Mouse (Mus musculus): ENCODE results near the gene Gm30302. TPM values are rescaled to one million over a fixed set of nuclear protein-coding genes. Genes with fewer than 3 reads are reported as not detected.
"Not testable (repeated sequence)": the region's sequence is repeated elsewhere in the genome, so short reads cannot be mapped to it uniquely, and the experiment has no call there.

The Gm30302 gene
- polyA plus RNA-seq, 1 experiment from 2014 or later: not detected

DNA sequence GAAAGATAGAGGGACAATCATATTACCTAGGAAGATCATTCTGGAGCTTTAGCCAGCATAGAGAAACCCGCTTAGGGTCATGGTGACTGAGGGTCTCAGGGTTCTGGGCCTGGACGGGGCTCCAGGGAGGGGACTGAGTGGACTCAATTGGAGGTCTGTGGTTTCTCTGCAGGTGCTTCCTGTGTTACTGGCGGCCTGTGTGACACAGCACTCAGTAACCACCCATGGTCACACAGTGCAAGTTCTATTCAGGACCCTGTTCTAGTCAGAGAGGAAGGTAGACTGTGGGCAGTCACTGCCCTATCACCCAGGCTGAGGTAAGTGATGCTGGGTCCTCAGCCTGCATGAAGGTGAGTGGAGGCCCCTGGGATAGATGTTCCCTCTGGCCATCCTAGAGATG lies 14.9 kb downstream of the Gm30302 start:
- no peak for ATAC-seq (replicated peaks; ENCODE audit: low FRiP score)
- 78% methylated on average over 3 of the region's 3 CpGs for WGBS
- H3K4me2 ChIP-seq: no peak overlapping the region
- peaks cover 2% of the 10 kb centered on the region; the same call in 1 of the 2 replicates for H3K4me1 ChIP-seq
- no peak overlapping the region for H3K4me3 ChIP-seq (replicated peaks)
- no peak overlapping the region for H3K9ac ChIP-seq
- no peaks in the 10 kb centered on the region for H3K27me3 ChIP-seq
- no peak overlapping the region for H3K27ac ChIP-seq
- no peaks in the 10 kb centered on the region for H3K9me3 ChIP-seq (replicated peaks)
- no peaks in the 10 kb centered on the region for H3K36me3 ChIP-seq

- not testable (repeated sequence) for H3K27me3 ChIP-seq; H3K4me3 ChIP-seq (replicated peaks); H3K9ac ChIP-seq; H3K36me3 ChIP-seq; H3K9me3 ChIP-seq (replicated peaks); H3K27ac ChIP-seq; ATAC-seq (replicated peaks; ENCODE audit: low FRiP score); H3K4me2 ChIP-seq; H3K4me1 ChIP-seq
Measured at GRCm38 (mm10) chr13:49771536-49771935, 27.3 kb downstream of the Gm30302 start.

DNA sequence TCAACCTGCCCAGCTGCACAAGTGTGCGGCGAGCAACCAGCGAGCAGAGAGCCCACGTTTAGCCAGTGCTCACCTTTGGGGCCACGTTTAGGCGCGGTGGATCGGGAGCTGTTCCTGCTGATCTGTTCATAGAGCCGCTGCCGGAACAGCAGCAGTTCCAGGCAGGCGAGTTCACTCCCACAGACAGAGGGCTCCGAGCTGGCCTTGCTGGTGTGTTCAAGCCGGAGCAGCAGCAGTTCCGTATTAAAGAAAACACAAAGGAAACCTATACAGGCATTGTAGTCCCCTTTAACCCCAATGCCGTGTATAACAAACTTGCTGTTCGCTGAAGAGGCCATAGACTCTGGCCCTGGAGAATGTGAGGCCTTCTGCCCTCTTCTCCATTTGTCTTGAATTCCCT lies 29.7 kb downstream of the Gm30302 start:
- no peaks in the 10 kb centered on the region for H3K36me3 ChIP-seq
- no peak for ATAC-seq (replicated peaks; ENCODE audit: low FRiP score)
- 63% methylated on average over 16 of the region's 16 CpGs for WGBS

GRCm38 (mm10) chr13:49768048-49768447 lies 30.8 kb downstream of the Gm30302 start:
- WGBS: 73% methylated on average over 2 of the region's 2 CpGs

More for the DNA sequence above, 29.7 kb downstream of the Gm30302 start:
- H3K4me2 ChIP-seq: no peak overlapping the region
- no peak overlapping the region for H3K4me3 ChIP-seq (replicated peaks)
- no peak overlapping the region for H3K27ac ChIP-seq
- no peaks in the 10 kb centered on the region for H3K27me3 ChIP-seq
- H3K9me3 ChIP-seq (replicated peaks): no peaks in the 10 kb centered on the region
- H3K4me1 ChIP-seq: no peaks in the 10 kb centered on the region
- no peak overlapping the region for H3K9ac ChIP-seq

GRCm38 (mm10) chr13:49766269-49766668 lies 32.5 kb downstream of the Gm30302 start:
- H3K4me2 ChIP-seq: no peak overlapping the region
- 51% methylated on average over 9 of the region's 9 CpGs for WGBS
- no peak overlapping the region for H3K27ac ChIP-seq

More at GRCm38 (mm10) chr13:49768048-49768447, 30.8 kb downstream of the Gm30302 start:
- Histone ChIP-seq H3K27me3 (no peaks in the 10 kb centered on the region), H3K36me3 (no peaks in the 10 kb centered on the region), H3K4me3 (replicated peaks) (no peak overlapping the region), H3K4me2 (no peak overlapping the region), H3K4me1 (no peaks in the 10 kb centered on the region), H3K27ac (no peak overlapping the region), H3K9ac (no peak overlapping the region), H3K9me3 (replicated peaks) (no peaks in the 10 kb centered on the region)
- ATAC-seq (replicated peaks; ENCODE audit: low FRiP score): no peak

DNA sequence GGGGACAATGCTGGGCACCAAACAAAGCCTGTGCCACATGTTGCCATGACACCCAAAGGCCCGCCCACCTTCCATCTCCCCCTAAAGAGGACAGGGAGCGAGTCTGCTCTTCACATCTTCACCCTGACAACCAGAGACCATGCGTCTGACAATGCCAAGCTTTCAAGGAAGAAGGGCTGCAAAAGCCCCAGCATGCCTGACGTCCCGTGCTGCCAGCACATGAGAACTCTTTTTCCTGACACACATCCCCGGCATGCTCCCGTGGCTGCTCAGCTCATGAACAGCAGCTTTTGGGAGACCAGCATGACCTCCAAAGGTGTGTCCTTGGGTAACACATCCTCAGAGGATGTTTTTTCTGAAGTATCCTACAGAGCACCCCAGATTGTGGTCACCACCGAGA lies 33.5 kb downstream of the Gm30302 start:
- Histone ChIP-seq H3K36me3 (no peaks in the 10 kb centered on the region), H3K4me2 (no peak overlapping the region), H3K9me3 (replicated peaks) (no peaks in the 10 kb centered on the region), H3K9ac (no peak overlapping the region), H3K4me3 (replicated peaks) (no peak overlapping the region), H3K27ac (no peak overlapping the region), H3K27me3 (no peaks in the 10 kb centered on the region), H3K4me1 (no peaks in the 10 kb centered on the region)
- 94% methylated on average over 8 of the region's 8 CpGs for WGBS
- ATAC-seq (replicated peaks; ENCODE audit: low FRiP score): no peak

More at GRCm38 (mm10) chr13:49766269-49766668, 32.5 kb downstream of the Gm30302 start:
- ATAC-seq (replicated peaks; ENCODE audit: low FRiP score): no peak
- Histone ChIP-seq H3K9me3 (replicated peaks) (no peaks in the 10 kb centered on the region), H3K4me1 (no peaks in the 10 kb centered on the region), H3K27me3 (no peaks in the 10 kb centered on the region), H3K4me3 (replicated peaks) (no peak overlapping the region), H3K36me3 (no peaks in the 10 kb centered on the region), H3K9ac (no peak overlapping the region)

- no peak overlapping the region for H3K9ac ChIP-seq
- H3K4me3 ChIP-seq (replicated peaks): no peak overlapping the region
- no peak overlapping the region for H3K4me2 ChIP-seq
- H3K27me3 ChIP-seq: no peaks in the 10 kb centered on the region
- ATAC-seq (replicated peaks; ENCODE audit: low FRiP score): no peak
- no peak overlapping the region for H3K27ac ChIP-seq
- no peaks in the 10 kb centered on the region for H3K9me3 ChIP-seq (replicated peaks)
- H3K4me1 ChIP-seq: no peaks in the 10 kb centered on the region
- 91% methylated on average over 14 of the region's 14 CpGs for WGBS
- H3K36me3 ChIP-seq: no peaks in the 10 kb centered on the region
Measured at GRCm38 (mm10) chr13:49762208-49762607, 36.6 kb downstream of the Gm30302 start.

DNA sequence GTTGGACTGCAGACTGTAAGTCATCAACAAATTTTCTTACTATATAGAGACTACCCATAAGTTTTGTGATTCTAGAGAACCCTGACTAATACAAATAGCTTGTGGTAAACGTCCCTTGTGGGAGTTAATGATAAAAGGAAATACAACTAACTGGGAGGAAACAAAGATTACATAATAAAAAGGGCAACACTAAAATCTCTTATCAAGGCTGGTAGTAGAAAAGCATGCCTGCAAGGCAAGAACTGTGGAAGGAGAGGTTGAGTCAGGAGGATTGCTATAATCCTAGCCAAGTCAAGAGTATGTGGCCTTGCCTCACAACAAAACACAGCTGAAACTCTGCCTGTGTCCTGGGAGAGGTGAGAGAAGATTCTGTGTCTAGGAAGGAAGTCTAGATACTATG lies 38.1 kb downstream of the Gm30302 start:
- no peak overlapping the region for H3K4me2 ChIP-seq
- H3K27me3 ChIP-seq: no peaks in the 10 kb centered on the region
- no peaks in the 10 kb centered on the region for H3K36me3 ChIP-seq
- H3K4me3 ChIP-seq (replicated peaks): no peak overlapping the region
- ATAC-seq (replicated peaks; ENCODE audit: low FRiP score): no peak
- WGBS: 61% methylated on average over 1 of the region's 1 CpGs
- H3K9ac ChIP-seq: no peak overlapping the region
- no peaks in the 10 kb centered on the region for H3K4me1 ChIP-seq
- H3K9me3 ChIP-seq (replicated peaks): no peaks in the 10 kb centered on the region
- no peak overlapping the region for H3K27ac ChIP-seq

GRCm38 (mm10) chr13:49757966-49758365 lies 40.8 kb downstream of the Gm30302 start:
- no peak for ATAC-seq (replicated peaks; ENCODE audit: low FRiP score)
- Histone ChIP-seq H3K4me2 (no peak overlapping the region), H3K4me3 (replicated peaks) (no peak overlapping the region), H3K9ac (no peak overlapping the region), H3K36me3 (no peaks in the 10 kb centered on the region), H3K27me3 (no peaks in the 10 kb centered on the region), H3K4me1 (no peaks in the 10 kb centered on the region), H3K27ac (no peak overlapping the region), H3K9me3 (replicated peaks) (no peaks in the 10 kb centered on the region)
- 88% methylated on average over 4 of the region's 4 CpGs for WGBS

DNA sequence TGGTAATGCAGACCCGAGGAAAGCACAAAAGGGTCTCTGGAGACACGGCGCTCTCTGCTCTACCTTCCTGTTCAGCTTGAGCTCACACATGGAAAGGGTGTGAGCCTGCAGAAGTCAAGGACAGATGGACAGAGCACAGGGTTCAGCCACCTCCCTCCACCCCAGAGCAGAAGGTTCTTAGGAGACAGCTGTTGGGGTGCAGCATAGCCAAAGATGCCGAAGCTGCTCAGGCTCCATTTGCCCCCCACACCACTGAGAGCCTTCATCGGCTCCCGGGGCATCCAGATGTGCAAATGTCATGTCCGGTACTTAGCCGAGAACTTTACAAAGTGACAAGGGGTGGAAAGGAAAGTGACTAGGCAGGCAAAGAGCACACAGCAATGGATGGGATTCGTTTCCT lies 42.2 kb downstream of the Gm30302 start:
- no peak for ATAC-seq (replicated peaks; ENCODE audit: low FRiP score)
- Histone ChIP-seq H3K4me1 (no peaks in the 10 kb centered on the region), H3K27me3 (no peaks in the 10 kb centered on the region), H3K36me3 (no peaks in the 10 kb centered on the region), H3K9me3 (replicated peaks) (no peaks in the 10 kb centered on the region), H3K9ac (no peak overlapping the region), H3K27ac (no peak overlapping the region), H3K4me3 (replicated peaks) (no peak overlapping the region), H3K4me2 (no peak overlapping the region)
- WGBS: 86% methylated on average over 9 of the region's 9 CpGs

DNA sequence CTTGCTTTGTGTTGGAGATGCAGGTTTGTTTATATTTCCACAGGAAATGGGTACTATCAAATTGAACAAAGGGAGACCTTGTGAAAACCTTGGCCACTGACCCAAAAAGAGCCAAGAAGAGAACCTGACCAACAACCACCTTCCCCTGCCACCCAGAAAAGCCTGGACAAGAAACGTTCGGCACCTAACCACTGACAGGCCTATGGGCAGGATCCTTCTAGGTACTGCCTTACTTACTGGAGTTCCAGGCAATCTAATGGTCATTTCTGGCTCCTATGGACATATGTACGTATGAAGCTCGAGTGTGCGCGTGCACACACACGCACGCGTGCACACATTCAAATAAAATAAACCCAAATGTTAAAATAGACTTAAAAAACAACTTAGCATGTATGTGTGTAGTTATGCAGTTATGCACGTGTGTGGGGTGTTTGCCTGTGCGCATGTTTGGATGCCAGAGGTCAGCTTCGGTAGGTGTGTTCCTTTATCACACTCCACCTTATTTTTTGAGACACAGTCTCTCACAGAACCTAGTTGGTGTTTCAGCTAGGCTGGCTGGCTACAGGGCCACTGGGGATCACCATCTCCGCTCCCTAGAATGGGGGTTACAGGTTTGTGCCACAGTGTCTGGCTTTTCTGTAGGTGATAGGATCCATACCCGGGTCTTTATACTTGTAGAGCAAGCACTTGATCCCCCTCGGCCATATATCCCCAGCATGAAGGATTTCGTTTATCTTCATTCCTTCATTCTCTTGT lies 57.3 kb downstream of the Gm30302 start:
- 90% methylated on average over 16 of the region's 16 CpGs for WGBS
- Histone ChIP-seq H3K27me3 (no peaks in the 10 kb centered on the region), H3K4me1 (no peaks in the 10 kb centered on the region), H3K4me3 (replicated peaks) (no peak overlapping the region), H3K27ac (no peak overlapping the region), H3K9ac (no peak overlapping the region), H3K36me3 (no peaks in the 10 kb centered on the region), H3K4me2 (no peak overlapping the region), H3K9me3 (replicated peaks) (no peaks in the 10 kb centered on the region)
- ATAC-seq (replicated peaks; ENCODE audit: low FRiP score): no peak

- Histone ChIP-seq H3K9me3 (replicated peaks) (no peaks in the 10 kb centered on the region), H3K36me3 (peaks cover 31% of the 10 kb centered on the region), H3K27ac (no peak overlapping the region), H3K9ac (no peak overlapping the region), H3K4me1 (no peaks in the 10 kb centered on the region), H3K4me2 (no peak overlapping the region), H3K27me3 (no peaks in the 10 kb centered on the region), H3K4me3 (replicated peaks) (no peak overlapping the region)
- ATAC-seq (replicated peaks; ENCODE audit: low FRiP score): no peak
- 93% methylated on average over 2 of the region's 2 CpGs for WGBS
Measured at GRCm38 (mm10) chr13:49738011-49738410, 60.8 kb downstream of the Gm30302 start.

GRCm38 (mm10) chr13:49736430-49736829 lies 62.4 kb downstream of the Gm30302 start:
- H3K27ac ChIP-seq: no peak overlapping the region
- no peak overlapping the region for H3K9ac ChIP-seq
- no peaks in the 10 kb centered on the region for H3K9me3 ChIP-seq (replicated peaks)
- no peak for ATAC-seq (replicated peaks; ENCODE audit: low FRiP score)
- WGBS: 94% methylated on average over 2 of the region's 2 CpGs
- H3K27me3 ChIP-seq: no peaks in the 10 kb centered on the region
- no peaks in the 10 kb centered on the region for H3K4me1 ChIP-seq
- H3K36me3 ChIP-seq: peaks cover 47% of the 10 kb centered on the region
- H3K4me2 ChIP-seq: no peak overlapping the region
- no peak overlapping the region for H3K4me3 ChIP-seq (replicated peaks)
